Mouse (Mus musculus) bone marrow macrophage, adult 2 months (primary cell): ENCODE data around the gene Atp13a3. TPM values are rescaled to one million over a fixed set of nuclear protein-coding genes. Genes with fewer than 3 reads are reported as not detected.

Experiments
- H3K27ac ChIP-seq: 2 replicates; pipeline ENCODE4 v1.5.1; 2012; ENCODE audit warnings: low read depth, low read length; ENCODE audit not compliant: insufficient read depth
- H3K4me1 ChIP-seq: 2 replicates; pipeline ENCODE4 v1.6.1; 2012; ENCODE audit warnings: low read length; ENCODE audit not compliant: control insufficient read depth, insufficient read depth
- H3K4me3 ChIP-seq: 2 replicates; pipeline ENCODE4 v1.5.1; 2012; ENCODE audit warnings: mild to moderate bottlenecking, low read length, moderate library complexity; ENCODE audit not compliant: insufficient read depth
- CTCF ChIP-seq: IDR thresholded peaks from 2 replicates; pipeline ENCODE4 v1.5.1; 2012; ENCODE audit warnings: low read depth, mild to moderate bottlenecking, low read length, moderate library complexity
- POLR2A ChIP-seq: IDR thresholded peaks from 2 replicates; pipeline ENCODE4 v1.6.1; 2012; ENCODE audit warnings: mild to moderate bottlenecking, low read depth, low read length, borderline replicate concordance
- polyA plus RNA-seq: library from polyadenylated mRNA; stranded (reverse); fragments of >200 nt; gene quantifications from 2 replicates; pipeline ENCODE4 v1.2.4, GENCODE M21; 2012; ENCODE audit not compliant: missing spikeins, insufficient read depth, insufficient read length

Atp13a3 gene
- polyA plus RNA-seq, 1 experiment, result 46.6 TPM

GRCm38 (mm10) chr16:30439411-30439810, 33.6 kb upstream of the Atp13a3 start:
- TF ChIP-seq CTCF, result no peak
- TF ChIP-seq POLR2A, result no peak
- no peak overlapping the region for H3K27ac ChIP-seq
- peaks cover 12% of the 10 kb centered on the region for H3K4me1 ChIP-seq
- H3K4me3 ChIP-seq, result no peak overlapping the region

GRCm38 (mm10) chr16:30436276-30436675, 30.5 kb upstream of the Atp13a3 start:
- TF ChIP-seq POLR2A, result no peak
- no peak for TF ChIP-seq CTCF
- Histone ChIP-seq H3K4me3 (no peak overlapping the region), H3K4me1 (0 out of 2 replicates have a peak, but pooled peaks cover 3% of the 10 kb centered on the region), H3K27ac (no peak overlapping the region)

- no peak overlapping the region for H3K27ac ChIP-seq
Observed at GRCm38 (mm10) chr16:30435393-30435792, 29.6 kb upstream of the Atp13a3 start.

GRCm38 (mm10) chr16:30433148-30433547, 27.4 kb upstream of the Atp13a3 start:
- Histone ChIP-seq H3K4me1 (0 out of 2 replicates have a peak, but pooled peaks cover 2% of the 10 kb centered on the region), H3K27ac (no peak overlapping the region), H3K4me3 (no peak overlapping the region)
- TF ChIP-seq CTCF (no peak), POLR2A (no peak)

More at GRCm38 (mm10) chr16:30435393-30435792, 29.6 kb upstream of the Atp13a3 start:
- H3K4me3 ChIP-seq, result no peak overlapping the region
- 0 out of 2 replicates have a peak, but pooled peaks cover 3% of the 10 kb centered on the region for H3K4me1 ChIP-seq
- TF ChIP-seq POLR2A (no peak), CTCF (no peak)

- no peak overlapping the region for H3K27ac ChIP-seq
- TF ChIP-seq CTCF (no peak), POLR2A (no peak)
- H3K4me3 ChIP-seq, result no peak overlapping the region
- H3K4me1 ChIP-seq, result no peaks in the 10 kb centered on the region
Observed at GRCm38 (mm10) chr16:30432111-30432510, 26.3 kb upstream of the Atp13a3 start.

- TF ChIP-seq POLR2A, result no peak
- no peak for TF ChIP-seq CTCF
- Histone ChIP-seq H3K27ac (no peak overlapping the region), H3K4me3 (no peak overlapping the region), H3K4me1 (no peaks in the 10 kb centered on the region)
Observed at GRCm38 (mm10) chr16:30430512-30431088, 24.8 kb upstream of the Atp13a3 start.

- Histone ChIP-seq H3K4me1 (no peaks in the 10 kb centered on the region), H3K4me3 (no peak overlapping the region), H3K27ac (no peak overlapping the region)
- no peak for TF ChIP-seq POLR2A
- no peak for TF ChIP-seq CTCF
Observed at GRCm38 (mm10) chr16:30428753-30429260, 23.0 kb upstream of the Atp13a3 start.

- TF ChIP-seq POLR2A, result no peak
- no peak for TF ChIP-seq CTCF
- H3K4me3 ChIP-seq, result no peak overlapping the region
- H3K27ac ChIP-seq, result no peak overlapping the region
- H3K4me1 ChIP-seq, result no peaks in the 10 kb centered on the region
Observed at GRCm38 (mm10) chr16:30427466-30427865, 21.7 kb upstream of the Atp13a3 start.

- Histone ChIP-seq H3K27ac (no peak overlapping the region), H3K4me1 (no peaks in the 10 kb centered on the region), H3K4me3 (no peak overlapping the region)
- TF ChIP-seq POLR2A (no peak), CTCF (no peak)
Observed at GRCm38 (mm10) chr16:30427003-30427402, 21.2 kb upstream of the Atp13a3 start.

GRCm38 (mm10) chr16:30425980-30426379, 20.2 kb upstream of the Atp13a3 start:
- Histone ChIP-seq H3K4me3 (no peak overlapping the region), H3K27ac (no peak overlapping the region), H3K4me1 (no peaks in the 10 kb centered on the region)
- TF ChIP-seq CTCF, result no peak
- TF ChIP-seq POLR2A, result no peak
